Mouse (Mus musculus): ENCODE measurements around the gene Gm10801.
"Not testable (repeated sequence)": the region's sequence is repeated elsewhere in the genome, so short reads cannot be mapped to it uniquely, and the experiment has no call there.

The Gm10801 gene

DNA sequence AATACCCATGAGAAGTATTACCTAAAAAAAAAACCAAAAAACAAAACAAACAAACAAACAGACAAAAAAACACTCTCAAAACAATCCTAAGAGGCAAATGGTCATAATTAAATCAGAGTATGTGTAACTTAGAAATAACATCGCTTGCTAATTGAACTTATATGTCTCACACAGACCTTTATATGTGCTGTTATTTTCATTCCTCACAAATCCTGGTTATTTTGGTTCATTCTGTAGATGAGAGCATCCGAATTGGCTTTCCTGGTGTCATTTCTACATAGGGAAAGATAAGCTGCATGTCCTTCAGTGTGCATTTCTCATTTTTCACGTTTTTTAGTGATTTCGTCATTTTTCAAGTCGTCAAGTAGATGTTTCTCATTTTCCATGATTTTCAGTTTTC, at the start of gene Gm10801:
Gene Gm10801 (plus strand): TSS at position 301 of the 400 bp plus-strand sequence.
- not testable (repeated sequence) for DNase-seq (ENCODE audit: extremely low read depth, low read depth, low spot score)

DNA sequence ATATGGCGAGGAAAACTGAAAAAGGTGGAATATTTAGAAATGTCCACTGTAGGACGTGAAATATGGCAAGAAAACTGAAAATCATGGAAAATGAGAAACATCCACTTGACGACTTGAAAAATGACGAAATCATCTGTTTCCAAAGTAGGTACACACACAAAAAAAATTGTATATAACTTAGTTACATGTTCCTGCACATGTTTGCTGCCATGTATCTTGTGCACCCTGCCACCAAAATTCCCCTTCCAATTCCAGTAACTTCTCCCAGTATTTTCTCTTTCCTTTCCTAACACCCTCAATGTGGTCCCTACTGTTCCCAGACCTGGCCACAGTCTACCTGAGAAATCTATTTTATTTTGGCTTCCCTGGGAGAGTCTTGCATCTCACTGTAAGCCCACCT, 5.2 kb downstream of the Gm10801 start, which contains the start of gene Gm10800:
Gene Gm10800 (minus strand): TSS at position 101 of the 400 bp plus-strand sequence.
- DNase-seq (ENCODE audit: extremely low read depth, low read depth, low spot score): not testable (repeated sequence)

DNA sequence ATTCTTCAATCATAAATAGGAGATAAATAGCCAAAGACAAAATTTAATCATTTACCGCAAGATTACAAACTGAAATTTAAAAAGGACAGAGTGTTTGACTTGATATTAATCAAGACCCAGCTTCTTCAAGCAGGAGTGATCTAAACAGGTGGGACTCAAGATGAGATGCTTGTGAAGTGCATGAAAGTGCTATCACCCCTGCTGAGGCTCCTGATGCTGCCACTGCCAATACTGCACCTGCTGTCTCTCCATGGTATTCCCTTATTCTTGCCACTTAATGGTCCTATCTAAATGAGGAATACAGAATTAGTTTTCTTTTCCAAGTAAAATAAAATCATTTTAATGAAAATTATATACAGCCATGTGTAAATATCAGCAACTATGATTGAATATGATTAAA, 35.5 kb downstream of the Gm10801 start:
- DNase-seq (ENCODE audit: extremely low read depth, low read depth, low spot score): no peak

All from fat pad, adult 2 months (tissue).